Mouse (Mus musculus) myocyte (in vitro differentiated cells): ENCODE measurements around the gene Hist1h1d. TPM values are rescaled to one million over a fixed set of nuclear protein-coding genes. Genes with fewer than 3 reads are reported as not detected.
"Not testable (repeated sequence)": the region's sequence is repeated elsewhere in the genome, so short reads cannot be mapped to it uniquely, and the experiment has no call there.

Source experiments
- H3K27me3 ChIP-seq: one replicate; pipeline ENCODE4 v1.6.1; 2011; ENCODE audit not compliant: control insufficient read depth, insufficient read depth, insufficient read length
- H3K36me3 ChIP-seq: one replicate; pipeline ENCODE4 v1.6.1; 2011; ENCODE audit not compliant: control insufficient read depth, insufficient read depth
- H3K4me2 ChIP-seq: one replicate; pipeline ENCODE4 v1.6.1; 2011; ENCODE audit warnings: low read depth, control low read depth
- H3K4me3 ChIP-seq: one replicate; pipeline ENCODE4 v1.5.1; 2011; ENCODE audit warnings: mild to moderate bottlenecking, control low read depth, moderate library complexity
- H3K79me2 ChIP-seq: one replicate; pipeline ENCODE4 v1.6.1; 2011; ENCODE audit not compliant: control insufficient read depth, insufficient read depth
- H3ac ChIP-seq: one replicate; pipeline ENCODE4 v1.6.1; 2011; ENCODE audit not compliant: control insufficient read depth, insufficient read length
- CEBPB ChIP-seq: IDR thresholded peaks from 2 replicates; pipeline ENCODE4 v1.6.1; 2011; ENCODE audit warnings: mild to moderate bottlenecking, moderate library complexity; ENCODE audit not compliant: poor library complexity, insufficient read depth, severe bottlenecking
- E2F4 ChIP-seq: IDR thresholded peaks from one replicate; pipeline ENCODE4 v1.6.1; 2011; ENCODE audit warnings: mild to moderate bottlenecking, control low read depth, moderate library complexity; ENCODE audit not compliant: insufficient read depth
- MAX ChIP-seq: IDR thresholded peaks from one replicate; pipeline ENCODE4 v1.6.1; 2011; ENCODE audit warnings: low read depth, mild to moderate bottlenecking, control low read depth
- MYOD1 ChIP-seq, 3 experiments: IDR thresholded peaks; one replicate each; pipeline ENCODE4 v1.6.1; 2011; ENCODE audit warnings: control low read depth in 2 of 3, low read depth in 2 of 3, mild to moderate bottlenecking in 2 of 3, moderate library complexity in 1 of 3; ENCODE audit not compliant: insufficient read length in 2 of 3, control insufficient read depth in 1 of 3
- MYOG ChIP-seq, 3 experiments: IDR thresholded peaks; one replicate each; pipeline ENCODE4 v1.6.1; 2011; ENCODE audit warnings: control low read depth in 2 of 3, low read depth in 2 of 3, mild to moderate bottlenecking in 2 of 3; ENCODE audit not compliant: insufficient read length in 2 of 3, control insufficient read depth in 1 of 3, insufficient read depth in 1 of 3
- POLR2A ChIP-seq: IDR thresholded peaks from one replicate; pipeline ENCODE4 v1.6.1; 2011; ENCODE audit warnings: low read depth, mild to moderate bottlenecking, control low read depth, moderate library complexity; ENCODE audit not compliant: insufficient read length
- POLR2AphosphoS2 ChIP-seq: IDR thresholded peaks from one replicate; pipeline ENCODE4 v1.6.1; 2011; ENCODE audit warnings: low read depth, control low read depth; ENCODE audit not compliant: insufficient read length
- REST ChIP-seq: IDR thresholded peaks from one replicate; pipeline ENCODE4 v1.6.1; 2011; ENCODE audit warnings: mild to moderate bottlenecking, control low read depth, moderate library complexity; ENCODE audit not compliant: insufficient read depth, insufficient read length
- SRF ChIP-seq: IDR thresholded peaks from one replicate; pipeline ENCODE4 v1.6.1; 2011; ENCODE audit warnings: low read depth; ENCODE audit not compliant: control insufficient read depth, insufficient read length
- TCF12 ChIP-seq: IDR thresholded peaks from one replicate; pipeline ENCODE4 v1.6.1; 2011; ENCODE audit warnings: mild to moderate bottlenecking, control low read depth; ENCODE audit not compliant: poor library complexity, insufficient read depth, severe bottlenecking
- TCF3 ChIP-seq: IDR thresholded peaks from one replicate; pipeline ENCODE4 v1.6.1; 2011; ENCODE audit warnings: low read depth, control low read depth; ENCODE audit not compliant: insufficient read length
- USF1 ChIP-seq: IDR thresholded peaks from one replicate; pipeline ENCODE4 v1.6.1; 2011; ENCODE audit warnings: low read depth, mild to moderate bottlenecking, control low read depth, moderate library complexity
- polyA plus RNA-seq: library from polyadenylated mRNA; unstranded; fragments of >200 nt; fragmentation: generic; extraction: Trizol; gene quantifications from one replicate; pipeline ENCODE4 v1.2.1, GENCODE M21; 2012; ENCODE audit warnings: missing spikeins

Gene Hist1h1d
- polyA plus RNA-seq, 1 experiment: 0.65 TPM

GRCm38 (mm10) chr13:23584331-23584730 is 31.3 kb downstream of the Hist1h1d start:
- H3K4me3 ChIP-seq: peak overlapping the region; percentile 33
- no peaks in the 10 kb centered on the region for H3K36me3 ChIP-seq
- TF ChIP-seq TCF3: no peak
- TF ChIP-seq POLR2A: no peak
- no peak for TF ChIP-seq POLR2AphosphoS2
- no peak for TF ChIP-seq CEBPB
- no peak for TF ChIP-seq E2F4
- no peaks in the 10 kb centered on the region for H3K79me2 ChIP-seq
- H3ac ChIP-seq: no peak overlapping the region
- no peaks in the 10 kb centered on the region for H3K27me3 ChIP-seq
- peak overlapping the region; percentile 96 for H3K4me2 ChIP-seq

DNA sequence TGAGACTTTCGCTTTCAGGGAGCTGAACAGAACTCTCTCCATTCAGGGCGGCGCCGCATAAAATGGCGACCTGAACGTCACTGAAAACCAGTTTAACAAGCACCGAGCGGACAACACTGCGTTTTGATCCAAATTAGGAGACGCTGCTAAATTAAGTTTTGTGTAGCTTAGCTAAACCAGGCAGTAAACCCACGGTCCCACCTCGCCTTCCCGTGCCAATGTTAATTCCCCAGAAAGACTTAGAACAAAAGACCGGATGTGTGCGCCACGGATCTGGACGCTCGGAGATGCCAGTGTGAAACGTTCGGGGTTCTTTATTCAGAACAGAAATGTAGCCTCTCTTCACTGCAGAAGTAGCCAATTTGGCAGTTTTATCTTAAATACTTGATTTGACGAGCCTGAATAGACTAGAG is 32.0 kb downstream of the Hist1h1d start:
- TF ChIP-seq POLR2AphosphoS2 (peak; percentile 79), REST (no peak), POLR2A (peak; percentile 56)
- Histone ChIP-seq H3K27me3 (no peaks in the 10 kb centered on the region), H3K79me2 (no peaks in the 10 kb centered on the region), H3K36me3 (no peaks in the 10 kb centered on the region), H3ac (no peak overlapping the region), H3K4me2 (peak overlapping the region; percentile 96), H3K4me3 (peak overlapping the region; percentile 33)

DNA sequence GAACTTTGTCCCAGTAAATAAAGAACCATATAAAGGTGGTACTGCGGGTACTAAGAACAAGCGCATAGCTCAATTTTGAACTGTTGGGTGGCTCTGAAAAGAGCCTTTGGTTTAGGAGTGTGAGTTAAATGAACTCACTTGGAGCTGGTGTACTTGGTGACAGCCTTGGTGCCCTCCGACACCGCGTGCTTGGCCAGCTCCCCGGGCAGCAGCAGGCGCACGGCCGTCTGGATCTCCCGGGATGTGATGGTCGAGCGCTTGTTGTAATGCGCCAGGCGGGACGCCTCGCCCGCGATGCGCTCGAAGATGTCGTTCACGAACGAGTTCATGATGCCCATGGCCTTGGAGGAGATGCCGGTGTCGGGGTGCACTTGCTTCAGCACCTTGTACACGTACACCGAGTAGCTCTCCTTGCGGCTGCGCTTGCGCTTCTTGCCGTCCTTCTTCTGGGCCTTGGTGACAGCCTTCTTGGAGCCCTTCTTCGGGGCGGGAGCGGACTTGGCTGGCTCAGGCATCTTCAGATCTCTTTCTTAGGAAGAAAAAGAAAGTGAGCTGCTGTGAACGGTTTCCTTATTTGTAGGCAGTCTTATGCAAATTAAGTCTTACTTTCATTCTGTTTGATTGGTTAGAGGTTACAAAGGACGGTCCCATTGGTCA is 32.5 kb downstream of the Hist1h1d start:
- Histone ChIP-seq H3K4me3 (peak overlapping the region; percentile 33), H3K4me2 (peak overlapping the region; percentile 96)
- TF ChIP-seq POLR2AphosphoS2 (peak; percentile 89), POLR2A (peak; percentile 71)
- not testable (repeated sequence) for H3ac ChIP-seq, H3K79me2 ChIP-seq, H3K36me3 ChIP-seq, H3K27me3 ChIP-seq

DNA sequence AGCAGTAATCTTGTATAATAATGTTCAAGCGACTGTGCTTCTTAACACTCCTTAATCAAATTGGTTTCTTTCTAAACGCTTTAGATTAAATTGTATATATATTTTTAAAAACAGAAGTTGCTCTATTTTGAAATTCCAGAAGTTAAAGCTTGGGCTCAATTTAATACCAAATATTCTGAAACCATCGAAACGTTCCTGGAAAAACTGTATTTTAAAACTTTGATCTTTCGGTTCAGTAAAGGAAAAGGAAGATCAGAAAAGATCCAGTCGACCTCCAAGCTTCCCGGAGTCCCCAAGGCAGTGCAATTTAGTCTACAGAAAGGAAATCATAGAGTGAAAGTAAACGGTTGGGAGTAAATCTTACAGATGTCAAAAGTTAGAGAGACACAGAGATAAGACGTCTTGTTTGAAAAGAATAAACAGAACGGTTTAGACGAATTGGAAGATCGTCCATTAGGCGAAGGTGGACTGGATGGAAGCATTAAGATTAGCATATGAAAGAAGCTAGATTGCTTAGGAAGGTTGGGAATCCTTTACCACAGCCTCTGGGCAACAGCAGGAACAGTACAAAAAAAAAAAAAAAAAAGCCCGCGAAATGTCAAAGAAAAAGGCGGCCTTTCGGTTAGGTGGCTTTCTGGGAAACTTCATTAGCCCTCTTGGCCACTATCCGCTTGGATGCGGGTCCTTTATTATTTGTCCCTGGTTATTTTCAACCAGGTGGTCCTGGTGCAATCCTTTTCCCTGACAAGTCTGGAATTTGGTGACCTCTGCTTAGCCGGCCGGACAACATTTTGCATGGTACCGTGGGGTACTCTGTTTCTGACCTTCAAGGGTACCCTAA is 33.3 kb downstream of the Hist1h1d start:
- H3K4me3 ChIP-seq: peak overlapping the region; percentile 33
- no peaks in the 10 kb centered on the region for H3K27me3 ChIP-seq
- no peaks in the 10 kb centered on the region for H3K79me2 ChIP-seq
- H3ac ChIP-seq: no peak overlapping the region
- TF ChIP-seq POLR2AphosphoS2: no peak
- no peak for TF ChIP-seq E2F4
- no peak for TF ChIP-seq MYOG (IDR thresholded peaks at IDR 0.05; ENCODE audit: control insufficient read depth in 1 of 3, insufficient read depth in 1 of 3, insufficient read length in 2 of 3, low read depth in 2 of 3)
- TF ChIP-seq MAX: no peak
- TF ChIP-seq MYOD1 (IDR thresholded peaks at IDR 0.05; ENCODE audit: control insufficient read depth in 1 of 3, insufficient read length in 2 of 3, low read depth in 2 of 3): no peak
- TF ChIP-seq TCF3: no peak
- no peak for TF ChIP-seq POLR2A
- no peak for TF ChIP-seq SRF
- TF ChIP-seq TCF12: no peak
- no peak for TF ChIP-seq REST
- no peak for TF ChIP-seq USF1
- no peak for TF ChIP-seq CEBPB
- peak overlapping the region; percentile 87 for H3K4me2 ChIP-seq
- H3K36me3 ChIP-seq: no peaks in the 10 kb centered on the region

GRCm38 (mm10) chr13:23586940-23587225 is 33.8 kb downstream of the Hist1h1d start:
- TF ChIP-seq CEBPB: no peak
- TF ChIP-seq TCF12: no peak
- H3K4me2 ChIP-seq: peak overlapping the region; percentile 87
- H3K4me3 ChIP-seq: peak overlapping the region; percentile 33
- H3K36me3 ChIP-seq: no peaks in the 10 kb centered on the region
- H3K27me3 ChIP-seq: no peaks in the 10 kb centered on the region
- H3K79me2 ChIP-seq: no peaks in the 10 kb centered on the region
- H3ac ChIP-seq: no peak overlapping the region

- H3K36me3 ChIP-seq: no peaks in the 10 kb centered on the region
- no peak for TF ChIP-seq MYOD1 (IDR thresholded peaks at IDR 0.05; ENCODE audit: control insufficient read depth in 1 of 3, insufficient read length in 2 of 3, low read depth in 2 of 3)
- no peak for TF ChIP-seq USF1
- no peak for TF ChIP-seq TCF12
- no peak for TF ChIP-seq CEBPB
- TF ChIP-seq TCF3: no peak
- TF ChIP-seq POLR2A: no peak
- no peak for TF ChIP-seq E2F4
Observed at GRCm38 (mm10) chr13:23591206-23591605, 38.1 kb downstream of the Hist1h1d start.

GRCm38 (mm10) chr13:23591886-23592285 is 38.8 kb downstream of the Hist1h1d start:
- not testable (repeated sequence) for H3K4me2 ChIP-seq, H3K36me3 ChIP-seq, H3ac ChIP-seq, H3K4me3 ChIP-seq, H3K27me3 ChIP-seq, H3K79me2 ChIP-seq

More at GRCm38 (mm10) chr13:23591206-23591605, 38.1 kb downstream of the Hist1h1d start:
- no peaks in the 10 kb centered on the region for H3K27me3 ChIP-seq
- no peaks in the 10 kb centered on the region for H3K79me2 ChIP-seq
- H3ac ChIP-seq: no peak overlapping the region
- H3K4me3 ChIP-seq: no peak overlapping the region
- no peak overlapping the region for H3K4me2 ChIP-seq
